Comparison of ENCODE assay signal across 8 mouse cellular contexts in genomic region chr4:151156904-151157303, GRCm38 (mm10).
DNase-seq lines count a peak whose midpoint lies in the region; ATAC-seq and TF ChIP-seq lines count a peak whose summit lies in the region.

No protein-coding gene starts in this region.

- H3K4me3 ChIP-seq in limb, embryonic 14.5 days (replicated peaks; ENCODE audit: low read length) = no peak overlapping the region
- no peak overlapping the region for H3K4me3 ChIP-seq in neural tube, embryonic 11.5 days (ENCODE audit: low read depth, low read length)
- no peak overlapping the region; the same call in 1 of the 2 replicates for H3K4me3 ChIP-seq in testis, adult 2 months (ENCODE audit: control insufficient read depth, low read depth, low read length)

- no peak for ATAC-seq in limb, embryonic 14.5 days (ENCODE audit: low FRiP score, low read depth)
- ATAC-seq in neural tube, embryonic 11.5 days (ENCODE audit: insufficient read depth, low FRiP score, low TSS enrichment) = no peak

- no peaks in the 10 kb centered on the region for H3K4me1 ChIP-seq in limb, embryonic 14.5 days (ENCODE audit: control insufficient read depth, insufficient read depth, low read length)
- peaks cover 10% of the 10 kb centered on the region for H3K4me1 ChIP-seq in neural tube, embryonic 11.5 days (ENCODE audit: control insufficient read depth, insufficient read depth, low read length)
- peaks cover 7% of the 10 kb centered on the region; the same call in 1 of the 2 replicates for H3K4me1 ChIP-seq in testis, adult 2 months (ENCODE audit: control insufficient read depth, insufficient read depth, low read length)

- H3K9me3 ChIP-seq in limb, embryonic 14.5 days (ENCODE audit: control insufficient read depth, low read length) = no peaks in the 10 kb centered on the region
- no peaks in the 10 kb centered on the region for H3K9me3 ChIP-seq in neural tube, embryonic 11.5 days (ENCODE audit: control insufficient read depth, low read length)

- H3K27me3 ChIP-seq in limb, embryonic 14.5 days (ENCODE audit: control insufficient read depth, insufficient read depth, low read length) = no peaks in the 10 kb centered on the region
- no peaks in the 10 kb centered on the region for H3K27me3 ChIP-seq in neural tube, embryonic 11.5 days (ENCODE audit: control insufficient read depth, insufficient read depth, low read length)
- H3K27me3 ChIP-seq in testis, adult 2 months (ENCODE audit: control insufficient read depth, insufficient read depth, low read length) = no peaks in the 10 kb centered on the region

- no peak overlapping the region for H3K27ac ChIP-seq in limb, embryonic 14.5 days (replicated peaks; ENCODE audit: low read depth, low read length)
- H3K27ac ChIP-seq in neural tube, embryonic 11.5 days (ENCODE audit: low read depth, low read length) = no peak overlapping the region
- no peak overlapping the region for H3K27ac ChIP-seq in testis, adult 2 months (ENCODE audit: control insufficient read depth, insufficient read depth, low read depth, low read length)

- TF ChIP-seq POLR2A in limb, embryonic 14.5 days (IDR thresholded peaks at IDR 0.05; ENCODE audit: borderline replicate concordance, extremely low read depth, insufficient read depth, insufficient read length) = no peak
- no peak for TF ChIP-seq POLR2A in testis, adult 2 months (IDR thresholded peaks at IDR 0.05; ENCODE audit: control insufficient read depth, low read depth, low read length)

- H3K4me2 ChIP-seq in limb, embryonic 14.5 days (replicated peaks; ENCODE audit: low read depth, low read length, severe bottlenecking) = no peak overlapping the region
- no peak overlapping the region for H3K4me2 ChIP-seq in neural tube, embryonic 11.5 days (ENCODE audit: low read depth)

- peak; percentile 97 for TF ChIP-seq CTCF in testis, adult 2 months (IDR thresholded peaks at IDR 0.05; ENCODE audit: control insufficient read depth, insufficient read depth, insufficient replicate concordance, low read depth, low read length)

- peak; percentile 60 for DNase-seq in 416B (ENCODE audit: low read depth)
- DNase-seq in adrenal gland, adult 8-10 months = peak; percentile 61
- peak; percentile 86 for DNase-seq in embryo, embryonic 10.5 days (ENCODE audit: low spot score)
- DNase-seq in gastrocnemius, postnatal 14 days = peak; percentile 82
- peak; percentile 79 for DNase-seq in kidney, adult 9 months
- peak; percentile 80 for DNase-seq in limb, embryonic 14.5 days (ENCODE audit: low spot score)
- peak; percentile 84 for DNase-seq in neural tube, embryonic 11.5 days (ENCODE audit: low spot score)

- WGBS in limb, embryonic 14.5 days = 2% methylated on average over 7 of the region's 7 CpGs
- WGBS in neural tube, embryonic 11.5 days = 4% methylated on average over 7 of the region's 7 CpGs

- intact Hi-C loops in gastrocnemius, postnatal 14 days (cut with DNase I; ENCODE audit: low total_unique reads) = loop anchor here (5.0 to 10.0 kb wide), 3 partner anchors 125 to 698 kb away; no protein-coding TSS in a partner anchor

- H3K9ac ChIP-seq in limb, embryonic 14.5 days (ENCODE audit: low read depth, low read length, severe bottlenecking) = no peak overlapping the region
- H3K9ac ChIP-seq in neural tube, embryonic 11.5 days (ENCODE audit: low read length) = no peak overlapping the region

- no peaks in the 10 kb centered on the region for H3K36me3 ChIP-seq in limb, embryonic 14.5 days (ENCODE audit: control insufficient read depth, insufficient read depth, low read length)
- no peaks in the 10 kb centered on the region for H3K36me3 ChIP-seq in neural tube, embryonic 11.5 days (ENCODE audit: control insufficient read depth, insufficient read depth, low read length)
- no peaks in the 10 kb centered on the region for H3K36me3 ChIP-seq in testis, adult 2 months (ENCODE audit: control insufficient read depth, insufficient read depth, low read length)
